Comparison of ENCODE assay signal across 9 mouse cellular contexts in the genomic region with DNA sequence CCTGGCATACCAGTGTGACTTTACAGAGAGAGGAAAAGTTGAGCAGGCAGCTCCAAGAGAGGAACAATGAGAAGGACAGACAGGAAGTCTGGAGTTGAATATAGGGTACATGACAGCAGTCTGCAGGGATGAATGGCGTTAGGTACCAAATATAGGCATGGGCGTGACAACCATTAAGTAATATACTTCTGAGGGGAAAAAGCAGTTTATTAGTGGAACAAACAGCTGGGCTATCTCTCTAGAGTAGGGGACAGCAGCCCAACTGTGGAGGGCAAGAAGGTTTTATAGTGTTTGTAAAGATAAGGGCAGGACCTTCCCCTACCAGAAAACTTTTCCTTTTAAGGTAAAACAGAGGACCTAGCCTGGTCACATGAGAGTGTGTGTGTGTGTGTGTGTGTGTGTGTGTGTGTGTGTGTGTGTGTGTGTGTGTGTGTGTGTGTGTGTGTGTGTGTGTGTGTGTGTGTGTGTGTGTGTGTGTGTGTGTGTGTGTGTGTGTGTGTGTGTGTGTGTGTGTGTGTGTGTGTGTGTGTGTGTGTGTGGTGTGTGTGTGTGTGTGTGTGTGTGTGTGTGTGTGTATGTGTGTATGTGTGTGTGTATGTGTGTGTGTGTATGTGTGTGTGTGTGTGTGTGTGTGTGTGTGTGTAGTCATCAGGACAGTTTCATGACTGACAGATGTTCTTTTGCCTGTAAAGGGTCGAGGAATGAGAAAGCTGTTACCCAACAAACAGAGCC. TPM values are rescaled to one million over a fixed set of nuclear protein-coding genes. Genes with fewer than 3 reads are reported as not detected.
DNase-seq lines count a peak whose midpoint lies in the region; ATAC-seq and TF ChIP-seq lines count a peak whose summit lies in the region.
"Not testable (repeated sequence)": the region's sequence is repeated elsewhere in the genome, so short reads cannot be mapped to it uniquely, and the experiment has no call there.
"Had no signal": no experiment of that assay in that cellular context is flagged by ENCODE, and none has a peak within 500 bp of the region (broad histone marks: within the 10 kb centered on the region; RNA-seq: fewer than 3 reads in every experiment).

No protein-coding gene starts in this region.

- not testable (repeated sequence) for H3K9me3 ChIP-seq in intestine, embryonic 14.5 days (ENCODE audit: control insufficient read depth, low read length); kidney, embryonic 14.5 days (ENCODE audit: control insufficient read depth, low read length); liver, embryonic 11.5 days (ENCODE audit: control insufficient read depth, low read length); liver, postnatal 0 days (ENCODE audit: low read length); lung, postnatal 0 days (ENCODE audit: low read length)

- not testable (repeated sequence) for H3K9ac ChIP-seq in intestine, embryonic 14.5 days (ENCODE audit: low read length); kidney, embryonic 14.5 days (ENCODE audit: low read depth, low read length); liver, embryonic 11.5 days (ENCODE audit: low read depth, low read length); liver, postnatal 0 days (replicated peaks); lung, postnatal 0 days (replicated peaks; ENCODE audit: low read depth)

- not testable (repeated sequence) for TF ChIP-seq EP300 in liver, postnatal 0 days (IDR thresholded peaks at IDR 0.05; ENCODE audit: low read depth); lung, postnatal 0 days (IDR thresholded peaks at IDR 0.05)

- H3K27ac ChIP-seq in intestine, embryonic 14.5 days (ENCODE audit: low read depth); kidney, embryonic 14.5 days (ENCODE audit: low read depth, low read length); liver, embryonic 11.5 days (ENCODE audit: low read depth, low read length); liver, postnatal 0 days (ENCODE audit: low read depth); lung, postnatal 0 days (ENCODE audit: low read length): not testable (repeated sequence)

- H3K4me3 ChIP-seq in intestine, embryonic 14.5 days (ENCODE audit: low read depth, low read length); kidney, embryonic 14.5 days (ENCODE audit: low read length); liver, embryonic 11.5 days (ENCODE audit: low read depth, low read length); liver, postnatal 0 days (ENCODE audit: low read depth, low read length); lung, postnatal 0 days (ENCODE audit: low read depth, low read length): not testable (repeated sequence)

- ATAC-seq in common myeloid progenitor, adult 5-6 weeks (replicated peaks; ENCODE audit: low read depth, poor library complexity, severe bottlenecking), result peak; percentile 82
- ATAC-seq in intestine, embryonic 14.5 days (replicated peaks; ENCODE audit: low FRiP score, low TSS enrichment, low read depth), result 0 out of 2 replicates have a peak, but pooled peaks have one; percentile 43
- peak; percentile 63; the same call in 1 of the 2 replicates for ATAC-seq in kidney, embryonic 14.5 days (ENCODE audit: low FRiP score, low TSS enrichment)
- peak; percentile 75 for ATAC-seq in liver, embryonic 11.5 days (replicated peaks; ENCODE audit: low FRiP score)
- ATAC-seq in liver, postnatal 0 days, result peak; percentile 67
- ATAC-seq in lung, postnatal 0 days, result peak; percentile 70

- H3K4me1 ChIP-seq in intestine, embryonic 14.5 days (replicated peaks; ENCODE audit: control insufficient read depth, insufficient read depth, low read length); kidney, embryonic 14.5 days (ENCODE audit: control insufficient read depth, insufficient read depth, low read length); liver, embryonic 11.5 days (replicated peaks; ENCODE audit: control insufficient read depth, insufficient read depth, low read length); liver, postnatal 0 days (ENCODE audit: insufficient read depth); lung, postnatal 0 days (ENCODE audit: insufficient read depth, low read depth, low read length): not testable (repeated sequence)

- not testable (repeated sequence) for TF ChIP-seq CTCF in liver, postnatal 0 days (IDR thresholded peaks at IDR 0.05; ENCODE audit: low read depth); lung, postnatal 0 days (IDR thresholded peaks at IDR 0.05)

- 60% methylated on average over 3 of the region's 3 CpGs for WGBS in intestine, embryonic 14.5 days
- 72% methylated on average over 3 of the region's 3 CpGs for whole genome bisulfite sequencing in kidney, embryonic 14.5 days
- WGBS in liver, embryonic 11.5 days, result 65% methylated on average over 3 of the region's 3 CpGs
- 50% methylated on average over 3 of the region's 3 CpGs for WGBS in liver, postnatal 0 days (ENCODE audit: insufficient replicate concordance)
- 52% methylated on average over 3 of the region's 3 CpGs for WGBS in lung, postnatal 0 days

- not testable (repeated sequence) for H3K36me3 ChIP-seq in intestine, embryonic 14.5 days (ENCODE audit: control insufficient read depth, insufficient read depth, low read length); kidney, embryonic 14.5 days (ENCODE audit: control insufficient read depth, insufficient read depth, low read length); liver, embryonic 11.5 days (ENCODE audit: control insufficient read depth, insufficient read depth, low read length); liver, postnatal 0 days (replicated peaks; ENCODE audit: insufficient read depth, low read length); lung, postnatal 0 days (ENCODE audit: insufficient read depth, low read length)

- not testable (repeated sequence) for H3K4me2 ChIP-seq in intestine, embryonic 14.5 days (ENCODE audit: low read length); kidney, embryonic 14.5 days (replicated peaks; ENCODE audit: low read depth, low read length); liver, embryonic 11.5 days; liver, postnatal 0 days (ENCODE audit: low read depth, low read length); lung, postnatal 0 days (replicated peaks; ENCODE audit: low read depth, low read length)

- peak; percentile 29 for DNase-seq in 416B (ENCODE audit: low read depth)
- not testable (repeated sequence) for DNase-seq in intestine, embryonic 14.5 days (ENCODE audit: low spot score); liver, embryonic 11.5 days (ENCODE audit: low spot score); liver, postnatal 0 days
- peak; percentile 68 for DNase-seq in lung, postnatal 0 days (ENCODE audit: low spot score)
- peak; percentile 7 for DNase-seq in mesoderm, embryonic 11.5 days (ENCODE audit: low read depth, low spot score)

- not testable (repeated sequence) for H3K27me3 ChIP-seq in intestine, embryonic 14.5 days (replicated peaks; ENCODE audit: control insufficient read depth, insufficient read depth, low read length); kidney, embryonic 14.5 days (ENCODE audit: control insufficient read depth, insufficient read depth, low read length); liver, embryonic 11.5 days (replicated peaks; ENCODE audit: control insufficient read depth, insufficient read depth, low read length); liver, postnatal 0 days (ENCODE audit: insufficient read depth, low read length); lung, postnatal 0 days (replicated peaks; ENCODE audit: insufficient read depth, low read length)

RNA-seq across cellular contexts. Expression of a gene that starts 7.2 kb away (rescaled TPM):
- 6.2 TPM in 2 replicates for total RNA-seq in common myeloid progenitor, adult 5-6 weeks (2017)
- polyA plus RNA-seq in intestine, embryonic 14.5 days (2014; fragmentation: Nextera tagmentation; extraction: Ambion mirVana), result 0.39 and 0.57 TPM in 2 replicates
- 0.76 and 0.93 TPM in 2 replicates for polyA plus RNA-seq in kidney, embryonic 14.5 days (2014; fragmentation: Nextera tagmentation; extraction: Ambion mirVana)
- polyA plus RNA-seq in liver, embryonic 11.5 days (2014; fragmentation: Nextera tagmentation; extraction: Ambion mirVana), result 0.26 and 0.36 TPM in 2 replicates
- polyA plus RNA-seq in liver, postnatal 0 days (2015; fragmentation: Nextera tagmentation; extraction: Ambion mirVana), result 0.11 and 0.36 TPM in 2 replicates
- 0.75 and 1.0 TPM in 2 replicates for polyA plus RNA-seq in lung, postnatal 0 days (2015; fragmentation: Nextera tagmentation; extraction: Ambion mirVana)
- polyA plus RNA-seq: erythroblast, embryonic 14.5 days had no signal
